Mouse (Mus musculus): ENCODE measurements around the gene Rnf216.

DNA sequence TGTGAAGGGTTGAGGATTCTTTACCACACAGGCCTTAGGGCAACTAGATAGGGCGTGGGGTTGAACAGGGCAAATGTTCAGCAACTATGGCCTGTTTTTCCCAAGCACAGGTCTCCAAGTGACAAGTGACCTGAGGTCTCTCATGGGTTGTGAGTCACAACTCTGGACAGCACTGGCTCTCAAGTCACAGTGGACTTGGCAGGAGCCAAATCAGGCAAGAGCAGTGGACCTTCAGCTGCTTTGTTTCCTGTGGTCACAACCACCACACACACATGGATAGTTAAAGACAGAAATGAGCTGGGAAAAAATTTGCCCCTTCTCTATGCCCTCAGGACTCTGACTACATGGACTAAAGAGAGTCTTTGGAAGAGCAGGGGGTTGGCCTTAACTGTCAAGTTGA lies 65.2 kb downstream of the Rnf216 start:
- TF ChIP-seq NRF1 (IDR thresholded peaks at IDR 0.05; ENCODE audit: low read depth, low read length) = no peak
- TF ChIP-seq JUND (conservative IDR thresholded peaks at IDR 0.05; ENCODE audit: low read depth, low read length) = no peak
- no peak for TF ChIP-seq ZNF384 (IDR thresholded peaks at IDR 0.05; ENCODE audit: low read depth, low read length)
- TF ChIP-seq E2F4 (IDR thresholded peaks at IDR 0.05; ENCODE audit: insufficient replicate concordance, low read depth, low read length) = no peak
- TF ChIP-seq CTCF (conservative IDR thresholded peaks at IDR 0.05 in 1 of 2, IDR thresholded peaks at IDR 0.05 in 1 of 2; ENCODE audit: low read depth in 2 of 2, low read length in 2 of 2) = no peak
- no peak for TF ChIP-seq SIN3A (IDR thresholded peaks at IDR 0.05; ENCODE audit: low read length)
- TF ChIP-seq MAX (IDR thresholded peaks at IDR 0.05; ENCODE audit: low read length) = no peak
- no peak for TF ChIP-seq USF2 (conservative IDR thresholded peaks at IDR 0.05; ENCODE audit: low read depth, low read length)
- TF ChIP-seq POLR2A (IDR thresholded peaks at IDR 0.05; ENCODE audit: low read depth, low read length) = no peak
- TF ChIP-seq MAZ (IDR thresholded peaks at IDR 0.05; ENCODE audit: low read depth, low read length) = no peak
- no peak for TF ChIP-seq HCFC1 (IDR thresholded peaks at IDR 0.05; ENCODE audit: low read depth, low read length)
- no peak for TF ChIP-seq ETS1 (conservative IDR thresholded peaks at IDR 0.05; ENCODE audit: low read depth, low read length)
- TF ChIP-seq EP300 (IDR thresholded peaks at IDR 0.05; ENCODE audit: low read length) = no peak
- TF ChIP-seq MYC (IDR thresholded peaks at IDR 0.05; ENCODE audit: low read depth, low read length) = no peak

Data from CH12.LX (cell line).